Mouse (Mus musculus) T-helper 17 cell (primary cell): ENCODE data around the gene Hpn.

Experiments
- in situ Hi-C, 2 experiments: fragments of 300-600 bp; cut with MboI, MseI; formaldehyde crosslinking; loops; 1 replicate in 1 of 2; 2 replicates in 1 of 2; pipeline ENCODE4 v1.15.1; 2025; ENCODE audit warnings: high pct_unique_total_duplicates in 2 of 2

Hpn gene

GRCm38 (mm10) chr7:31140941-31141340 is 25.9 kb upstream of the Hpn start:
- in situ Hi-C loops = loop anchor here in 1 of 2 experiments (5.0 kb wide), 1 partner anchor 36 kb away; no protein-coding TSS in a partner anchor

GRCm38 (mm10) chr7:31140302-31140701 is 25.2 kb upstream of the Hpn start:
- in situ Hi-C loops = loop anchor here in 1 of 2 experiments (5.0 kb wide), 1 partner anchor 37 kb away; no protein-coding TSS in a partner anchor

DNA sequence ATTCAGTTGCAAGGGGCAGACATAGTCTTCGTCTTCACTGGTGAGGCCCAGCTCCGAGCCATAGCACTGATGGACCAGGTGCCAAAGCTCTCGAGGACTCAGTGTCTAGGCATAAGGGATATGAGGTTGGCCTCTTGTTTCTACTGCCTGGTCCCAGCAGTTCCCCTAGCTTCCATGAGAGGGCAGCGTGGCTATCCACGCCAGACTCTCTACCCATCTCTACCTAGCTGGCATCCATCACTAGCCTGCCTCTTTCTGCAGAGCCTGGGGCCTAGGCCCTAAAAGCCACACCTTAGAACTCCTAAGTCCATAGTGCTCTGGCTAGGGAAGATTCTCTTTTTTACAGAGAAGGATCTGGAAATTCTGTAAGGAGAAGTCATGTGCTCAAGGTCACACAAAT is 24.7 kb upstream of the Hpn start:
- in situ Hi-C loops = loop anchor here in 1 of 2 experiments (5.0 kb wide), 1 partner anchor 38 kb away; no protein-coding TSS in a partner anchor

DNA sequence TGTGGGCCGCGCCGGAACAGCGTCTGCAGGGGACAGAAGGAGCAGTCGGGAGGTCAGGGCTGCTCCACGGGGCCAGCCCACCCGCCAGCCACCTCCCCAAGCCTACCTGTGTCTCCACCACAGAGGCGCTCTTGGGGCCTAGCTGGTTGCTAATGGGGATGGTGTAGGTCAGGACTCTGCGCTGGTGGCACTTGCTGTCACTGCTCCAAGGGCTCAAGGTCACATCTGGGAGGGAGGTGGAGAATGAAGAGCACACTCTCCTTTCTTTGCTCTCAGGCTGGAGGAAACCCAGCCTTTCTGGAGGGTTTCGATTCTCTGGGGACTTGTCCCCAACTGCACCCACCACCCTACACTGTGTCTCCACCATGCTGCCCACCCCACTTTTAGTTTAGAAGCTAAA is 20.6 kb upstream of the Hpn start:
- in situ Hi-C loops = no loop called here

GRCm38 (mm10) chr7:31131866-31132265 is 16.8 kb upstream of the Hpn start:
- in situ Hi-C loops = loop anchor here in 1 of 2 experiments (5.0 kb wide), 1 partner anchor 45 kb away; no protein-coding TSS in a partner anchor

- in situ Hi-C loops = loop anchor here in 1 of 2 experiments (5.0 kb wide), 1 partner anchor 46 kb away; no protein-coding TSS in a partner anchor
Observed at GRCm38 (mm10) chr7:31130841-31131240, 15.8 kb upstream of the Hpn start.

GRCm38 (mm10) chr7:31130197-31130596 is 15.1 kb upstream of the Hpn start:
- in situ Hi-C loops = loop anchor here in 1 of 2 experiments (5.0 kb wide), 1 partner anchor 47 kb away; no protein-coding TSS in a partner anchor

- in situ Hi-C loops = loop anchor here in 1 of 2 experiments (10.0 kb wide), 1 partner anchor 47 kb away; no protein-coding TSS in a partner anchor
Observed at GRCm38 (mm10) chr7:31128157-31128705, 13.1 kb upstream of the Hpn start.

DNA sequence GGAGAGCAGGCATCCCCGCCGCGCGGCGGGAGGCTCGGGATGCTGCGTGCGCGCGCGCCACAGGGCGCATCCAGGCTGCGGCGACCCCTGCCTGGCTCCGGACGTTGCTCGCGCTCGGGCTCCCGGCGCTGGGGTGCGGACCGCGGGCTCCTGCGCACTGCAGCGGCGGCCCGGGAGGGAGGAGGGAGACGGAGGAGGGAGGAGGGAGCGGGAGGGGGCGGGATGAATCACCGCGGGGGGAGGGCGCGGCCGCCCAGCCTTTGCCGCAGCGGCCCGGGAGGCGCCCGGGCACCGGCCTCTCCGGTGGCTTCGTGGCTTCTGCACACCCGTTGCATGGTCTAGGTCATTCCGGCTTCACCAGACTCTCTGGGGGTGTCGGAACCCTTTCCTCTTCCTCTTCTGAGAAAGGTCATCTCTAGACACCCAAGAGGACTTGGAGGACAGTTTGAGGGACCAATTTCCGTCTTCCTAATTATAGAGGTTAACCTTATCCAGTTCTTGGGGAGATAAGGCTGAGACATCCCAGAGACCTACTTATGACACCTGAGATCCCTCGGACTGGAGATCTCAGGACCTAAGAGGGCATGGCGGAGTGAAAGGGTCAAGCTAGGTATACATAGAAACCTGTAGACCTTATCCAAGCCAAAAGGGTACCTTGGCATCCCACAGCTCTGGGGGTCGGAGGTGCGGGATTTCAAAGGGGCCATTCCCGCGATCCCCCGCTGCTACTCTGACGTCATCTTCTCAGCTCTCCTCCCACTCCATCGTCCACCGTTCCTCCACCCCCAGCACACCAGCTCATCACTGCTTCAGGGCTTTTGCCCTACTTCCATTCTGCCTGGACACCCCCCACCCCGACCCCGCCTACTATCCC is 12.0 kb upstream of the Hpn start, which contains the start of gene Scn1b:
Gene Scn1b (minus strand): TSS at position 153 of the 874 bp plus-strand sequence.
- in situ Hi-C loops = loop anchor here in 1 of 2 experiments (10.0 kb wide), 1 partner anchor 48 kb away; no protein-coding TSS in a partner anchor

- in situ Hi-C loops = loop anchor here in 1 of 2 experiments (10.0 kb wide), 1 partner anchor 49 kb away; no protein-coding TSS in a partner anchor
Observed at GRCm38 (mm10) chr7:31126211-31126751, 11.2 kb upstream of the Hpn start.

DNA sequence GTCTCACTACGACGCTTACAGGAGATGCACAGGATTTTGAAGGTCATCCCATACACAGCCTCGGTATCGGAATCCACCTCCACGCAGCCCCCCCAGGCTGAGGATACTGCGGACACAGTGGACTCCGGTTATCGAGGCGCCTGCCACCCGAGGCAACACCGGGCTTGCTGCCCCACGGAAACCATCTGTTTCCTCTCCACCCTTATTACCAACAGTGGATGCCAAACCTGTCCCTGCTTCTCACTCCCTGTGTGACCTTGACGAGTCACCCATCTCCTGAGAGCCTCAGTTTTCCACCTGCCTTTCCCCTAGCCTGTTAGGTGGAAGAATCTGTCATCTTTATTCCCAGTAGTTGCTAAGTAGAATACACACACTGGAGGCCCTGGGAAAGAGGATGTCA is 10.0 kb upstream of the Hpn start:
- in situ Hi-C loops = loop anchor here in 1 of 2 experiments (10.0 kb wide), 1 partner anchor 50 kb away; no protein-coding TSS in a partner anchor

- in situ Hi-C loops = loop anchor here in 1 of 2 experiments (10.0 kb wide), 1 partner anchor 50 kb away; no protein-coding TSS in a partner anchor
Observed at GRCm38 (mm10) chr7:31124381-31124780, 9.3 kb upstream of the Hpn start.

DNA sequence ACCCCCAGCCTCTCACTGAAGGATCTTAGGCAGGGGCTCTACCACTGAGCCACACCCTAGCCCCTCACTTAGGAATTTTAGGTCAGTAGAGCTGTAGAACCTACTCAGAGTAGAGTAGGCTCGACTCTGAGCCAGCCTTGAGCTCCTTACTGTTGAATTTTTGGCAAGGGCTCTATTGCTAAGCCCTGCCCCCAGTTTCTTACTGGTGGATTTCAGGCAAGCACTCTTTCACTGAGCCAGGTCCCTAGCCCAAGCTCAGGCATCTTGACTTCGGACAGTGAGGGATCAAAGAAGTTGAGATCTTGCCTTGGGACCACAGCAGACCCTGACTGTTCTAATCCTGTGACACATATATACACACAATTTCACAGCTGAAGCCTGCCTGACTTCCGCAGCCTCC is 8.6 kb upstream of the Hpn start:
- in situ Hi-C loops = loop anchor here in 1 of 2 experiments (10.0 kb wide), 1 partner anchor 51 kb away; no protein-coding TSS in a partner anchor

- in situ Hi-C loops = loop anchor here in 1 of 2 experiments (10.0 kb wide), 1 partner anchor 52 kb away; no protein-coding TSS in a partner anchor
Observed at GRCm38 (mm10) chr7:31122641-31123631, 7.8 kb upstream of the Hpn start.

- in situ Hi-C loops = no loop called here
Observed at GRCm38 (mm10) chr7:31119556-31119955, 4.5 kb upstream of the Hpn start.

DNA sequence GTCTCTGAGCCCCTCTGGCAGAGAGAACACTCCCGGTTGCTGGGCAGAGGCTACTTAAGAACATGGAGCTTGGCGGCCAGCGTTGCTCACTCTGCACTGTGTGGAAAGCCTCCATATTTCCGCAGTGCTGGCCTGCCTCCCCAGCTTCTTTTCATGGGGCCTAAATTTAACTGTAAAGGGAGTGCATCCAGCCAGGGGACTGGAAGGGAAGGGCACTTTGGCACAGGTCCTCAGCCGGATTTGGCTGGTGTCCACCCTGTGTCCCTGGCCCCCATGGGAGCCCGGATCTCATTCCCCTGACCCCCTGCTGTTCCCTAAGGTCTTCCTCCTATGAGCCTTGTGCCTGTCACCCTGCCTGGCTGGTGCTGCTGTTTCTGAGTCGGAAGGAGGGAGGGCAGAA is 3.4 kb upstream of the Hpn start:
- in situ Hi-C loops = no loop called here

DNA sequence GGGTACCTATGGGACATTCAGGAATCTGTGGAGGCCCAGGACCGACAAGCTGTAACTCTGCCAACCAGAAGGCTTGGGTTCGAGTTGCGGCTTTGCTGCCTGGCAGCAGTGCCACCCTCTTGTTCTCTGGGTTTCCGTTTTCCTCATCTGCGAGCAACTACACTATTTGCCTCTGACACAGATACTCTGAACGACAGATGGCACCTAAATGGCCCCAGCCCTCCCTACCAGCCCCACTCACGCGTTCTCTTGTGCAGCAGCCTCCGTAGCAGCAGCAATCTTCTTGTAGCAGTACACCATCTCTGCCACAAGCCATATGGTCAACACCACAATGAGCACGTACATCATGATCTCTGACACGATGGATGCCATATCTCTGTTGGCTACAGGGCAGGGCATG is 2.4 kb upstream of the Hpn start:
- in situ Hi-C loops = no loop called here

DNA sequence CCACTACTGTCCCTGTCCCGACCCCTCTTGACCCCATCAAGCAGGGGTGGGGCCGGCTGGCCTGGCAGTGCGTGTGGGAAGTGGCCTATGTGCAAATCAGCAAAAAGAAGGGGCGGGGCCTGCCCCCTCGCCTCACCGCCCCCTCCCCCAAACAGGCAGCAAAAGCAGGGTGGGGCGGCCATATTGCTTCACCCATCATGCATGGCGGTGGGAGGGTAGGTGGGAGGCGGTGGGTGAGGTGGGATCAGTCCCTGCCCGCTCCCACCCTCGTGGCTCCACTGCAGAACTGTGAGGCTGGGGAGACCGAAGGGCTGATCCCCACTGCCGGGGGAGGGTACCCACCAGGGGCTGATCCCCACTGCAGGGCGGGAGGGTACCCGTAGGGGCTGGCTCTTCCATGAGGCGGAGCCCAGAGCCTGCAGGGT is 1.6 kb upstream of the Hpn start:
- in situ Hi-C loops = no loop called here

DNA sequence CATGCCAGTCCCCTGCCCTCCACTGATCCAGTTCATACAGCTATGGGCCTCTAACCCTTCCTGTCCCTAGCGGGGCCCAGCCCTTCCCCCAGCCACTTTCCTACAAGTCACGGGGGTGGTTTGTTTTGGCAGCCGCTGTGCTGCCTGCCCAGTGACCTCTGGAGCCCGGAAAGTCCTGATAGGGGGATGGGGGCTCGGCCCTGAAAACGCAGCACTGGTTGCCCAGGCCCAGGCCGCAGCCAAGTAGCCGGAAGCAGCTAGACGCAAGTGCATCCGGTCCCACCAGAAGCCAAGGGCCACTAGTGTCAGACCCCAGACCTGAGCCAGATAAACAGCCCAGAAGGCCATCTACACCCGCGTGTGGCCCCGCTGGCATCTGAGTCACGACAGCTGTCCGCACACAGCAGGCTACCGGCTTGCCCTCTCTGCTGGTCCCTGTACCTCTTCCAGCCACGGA is 525 bp upstream of the Hpn start:
- in situ Hi-C loops = no loop called here

DNA sequence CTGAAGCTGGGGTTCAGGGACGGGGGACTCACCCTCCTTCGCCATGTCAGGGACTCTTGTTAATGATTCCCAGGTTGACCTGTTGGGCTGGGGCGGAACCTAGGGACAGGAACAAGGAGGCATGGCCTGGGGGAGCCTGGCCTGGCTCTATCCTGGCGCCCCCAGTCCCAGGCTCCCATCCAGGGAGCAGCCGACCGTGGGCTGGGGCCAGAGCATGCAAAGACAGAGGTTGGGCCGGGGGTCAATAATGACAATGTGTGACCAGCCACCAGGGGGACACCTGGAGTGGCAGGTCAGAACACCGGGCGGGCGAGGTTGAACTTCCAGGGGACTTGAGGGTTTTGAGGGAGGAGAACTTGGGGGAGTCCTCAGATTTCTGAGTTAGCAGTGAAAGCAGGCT is 444 bp downstream of the Hpn start:
- in situ Hi-C loops = no loop called here
